Mouse (Mus musculus) hindbrain, embryonic 15.5 days (tissue): ENCODE measurements around the gene Avil. TPM values are rescaled to one million over a fixed set of nuclear protein-coding genes. Genes with fewer than 3 reads are reported as not detected.
"Not testable (repeated sequence)": the region's sequence is repeated elsewhere in the genome, so short reads cannot be mapped to it uniquely, and the experiment has no call there.

ENCODE experiments used
- ATAC-seq: fragments of 200-750 bp; cut with Nextera tagmentation; 2 replicates; pipeline ENCODE4 v1.8.0; 2017; ENCODE audit warnings: low read depth, moderate number of reproducible peaks, moderate TSS enrichment; ENCODE audit not compliant: low FRiP score
- H3K27ac ChIP-seq: fragments of 300-500 bp; sonication (generic); replicated peaks from 2 replicates; pipeline ENCODE4 v1.5.1; 2015; ENCODE audit warnings: mild to moderate bottlenecking, inconsistent platforms
- H3K27me3 ChIP-seq: fragments of 300-500 bp; sonication (generic); 2 replicates; pipeline ENCODE4 v1.6.1; 2015; ENCODE audit warnings: control low read depth, inconsistent platforms
- H3K36me3 ChIP-seq: fragments of 300-500 bp; sonication (generic); 2 replicates; pipeline ENCODE4 v1.6.1; 2015; ENCODE audit warnings: control low read depth, inconsistent platforms
- H3K4me1 ChIP-seq: fragments of 300-500 bp; sonication (generic); replicated peaks from 2 replicates; pipeline ENCODE4 v1.6.1; 2015; ENCODE audit warnings: control low read depth, inconsistent platforms
- H3K4me2 ChIP-seq: fragments of 300-500 bp; sonication (generic); 2 replicates; pipeline ENCODE4 v1.6.1; 2015; ENCODE audit warnings: moderate library complexity, mild to moderate bottlenecking, inconsistent platforms
- H3K4me3 ChIP-seq: fragments of 300-500 bp; sonication (generic); 2 replicates; pipeline ENCODE4 v1.5.1; 2015; ENCODE audit warnings: mild to moderate bottlenecking, inconsistent platforms
- H3K9ac ChIP-seq: fragments of 300-500 bp; sonication (generic); 2 replicates; pipeline ENCODE4 v1.6.1; 2015; ENCODE audit warnings: inconsistent platforms
- H3K9me3 ChIP-seq: fragments of 300-500 bp; sonication (generic); 2 replicates; pipeline ENCODE4 v1.6.1; 2016; ENCODE audit warnings: control low read depth, inconsistent platforms
- WGBS: fragments of 180-500 bp; shearing (Covaris S2); methylation state at CpG from one replicate; pipeline ENCODE4 v1.1.7; 2015; 5-methylcytosine and 5-hydroxymethylcytosine counted together
- polyA plus RNA-seq: library from polyadenylated mRNA; unstranded; fragments of >200 nt; fragmentation: Nextera tagmentation; extraction: Ambion mirVana; gene quantifications from 2 replicates; pipeline ENCODE4 v1.2.1, GENCODE M21; 2015

Avil gene
- polyA plus RNA-seq, 1 experiment from 2014 or later: 4.2 TPM

- Histone ChIP-seq H3K4me1 (peaks cover 34% of the 10 kb centered on the region), H3K4me3 (no peak overlapping the region), H3K36me3 (peaks cover 38% of the 10 kb centered on the region), H3K4me2 (no peak overlapping the region), H3K9ac (no peak overlapping the region), H3K27ac (no peak overlapping the region), H3K27me3 (peaks cover 12% of the 10 kb centered on the region), H3K9me3 (no peaks in the 10 kb centered on the region)
- no peak for ATAC-seq
- 90% methylated on average over 8 of the region's 8 CpGs for WGBS
Measured at GRCm38 (mm10) chr10:127055406-127055805, 54.9 kb downstream of the Avil start.

GRCm38 (mm10) chr10:127056490-127056889 is 56.0 kb downstream of the Avil start:
- Histone ChIP-seq H3K27ac (no peak overlapping the region), H3K4me2 (no peak overlapping the region), H3K9me3 (no peaks in the 10 kb centered on the region), H3K27me3 (peaks cover 1% of the 10 kb centered on the region), H3K4me3 (no peak overlapping the region), H3K9ac (no peak overlapping the region), H3K36me3 (peaks cover 38% of the 10 kb centered on the region), H3K4me1 (peaks cover 40% of the 10 kb centered on the region)
- WGBS: 90% methylated on average over 20 of the region's 20 CpGs
- ATAC-seq: no peak

GRCm38 (mm10) chr10:127058161-127058560 is 57.7 kb downstream of the Avil start:
- Histone ChIP-seq H3K4me2 (peak overlapping the region; percentile 73), H3K9ac (peak overlapping the region; percentile 93), H3K36me3 (peaks cover 35% of the 10 kb centered on the region), H3K27me3 (no peaks in the 10 kb centered on the region), H3K27ac (0 out of 2 replicates have a peak overlapping the region, but pooled peaks have one; percentile 94), H3K4me1 (peaks cover 50% of the 10 kb centered on the region), H3K9me3 (no peaks in the 10 kb centered on the region), H3K4me3 (peak overlapping the region; percentile 90)
- under 1% methylated on average over 9 of the region's 9 CpGs for WGBS
- no peak for ATAC-seq

GRCm38 (mm10) chr10:127058708-127059107 is 58.2 kb downstream of the Avil start:
- H3K27me3 ChIP-seq: no peaks in the 10 kb centered on the region
- peaks cover 34% of the 10 kb centered on the region for H3K36me3 ChIP-seq
- peaks cover 50% of the 10 kb centered on the region for H3K4me1 ChIP-seq
- no peaks in the 10 kb centered on the region for H3K9me3 ChIP-seq
- peak overlapping the region; percentile 94; the same call in 1 of the 2 replicates for H3K27ac ChIP-seq
- H3K9ac ChIP-seq: peak overlapping the region; percentile 93
- ATAC-seq: no peak
- H3K4me2 ChIP-seq: peak overlapping the region; percentile 73
- 4% methylated on average over 8 of the region's 8 CpGs for WGBS
- peak overlapping the region; percentile 90 for H3K4me3 ChIP-seq

GRCm38 (mm10) chr10:127059174-127059967 is 58.9 kb downstream of the Avil start:
- no peaks in the 10 kb centered on the region for H3K27me3 ChIP-seq
- no peak for ATAC-seq
- H3K4me3 ChIP-seq: peak overlapping the region; percentile 90
- H3K4me1 ChIP-seq: peaks cover 52% of the 10 kb centered on the region
- WGBS: under 1% methylated on average over 55 of the region's 92 CpGs
- H3K4me2 ChIP-seq: peak overlapping the region; percentile 73
- H3K9ac ChIP-seq: peak overlapping the region; percentile 93
- peak overlapping the region; percentile 94 for H3K27ac ChIP-seq
- no peaks in the 10 kb centered on the region for H3K9me3 ChIP-seq
- peaks cover 28% of the 10 kb centered on the region for H3K36me3 ChIP-seq

GRCm38 (mm10) chr10:127059968-127060916 is 59.7 kb downstream of the Avil start, which contains the start of gene March9:
Gene March9, minus strand, starts transcription at chr10:127060184.
- peak within 1 kb of the TSS; percentile 73 for H3K4me2 ChIP-seq

GRCm38 (mm10) chr10:127061085-127061484 is 60.6 kb downstream of the Avil start:
- no peak for ATAC-seq
- Histone ChIP-seq H3K36me3 (peaks cover 28% of the 10 kb centered on the region), H3K9me3 (no peaks in the 10 kb centered on the region), H3K4me2 (peak overlapping the region; percentile 73), H3K9ac (peak overlapping the region; percentile 93), H3K27me3 (no peaks in the 10 kb centered on the region), H3K27ac (peak overlapping the region; percentile 94), H3K4me1 (peaks cover 50% of the 10 kb centered on the region), H3K4me3 (peak overlapping the region; percentile 90)
- WGBS: 23% methylated on average over 5 of the region's 5 CpGs

More at GRCm38 (mm10) chr10:127059968-127060916, 59.7 kb downstream of the Avil start, which contains the start of gene March9:
- peak within 1 kb of the TSS; percentile 94 for H3K27ac ChIP-seq
- peaks cover 28% of the 10 kb centered on the region for H3K36me3 ChIP-seq
- peak within 1 kb of the TSS; percentile 93 for H3K9ac ChIP-seq
- no peaks in the 10 kb centered on the region for H3K27me3 ChIP-seq
- H3K4me3 ChIP-seq: peak within 1 kb of the TSS; percentile 90
- WGBS: 2% methylated on average over 58 of the region's 72 CpGs
- H3K4me1 ChIP-seq: peaks cover 55% of the 10 kb centered on the region
- peak; percentile 34 for ATAC-seq
- no peaks in the 10 kb centered on the region for H3K9me3 ChIP-seq

- WGBS: 64% methylated on average over 2 of the region's 2 CpGs
- peak overlapping the region; percentile 90 for H3K4me3 ChIP-seq
- no peak for ATAC-seq
- H3K9ac ChIP-seq: peak overlapping the region; percentile 93; the same call in 1 of the 2 replicates
- H3K4me2 ChIP-seq: peak overlapping the region; percentile 73
- no peaks in the 10 kb centered on the region for H3K27me3 ChIP-seq
- no peaks in the 10 kb centered on the region for H3K9me3 ChIP-seq
- peaks cover 48% of the 10 kb centered on the region for H3K4me1 ChIP-seq
- H3K36me3 ChIP-seq: peaks cover 28% of the 10 kb centered on the region
- peak overlapping the region; percentile 94 for H3K27ac ChIP-seq
Measured at GRCm38 (mm10) chr10:127061513-127061912, 61.0 kb downstream of the Avil start.

- Histone ChIP-seq H3K36me3 (peaks cover 30% of the 10 kb centered on the region), H3K4me1 (peaks cover 48% of the 10 kb centered on the region), H3K27ac (0 out of 2 replicates have a peak overlapping the region, but pooled peaks have one; percentile 83)
- WGBS: 89% methylated on average over 4 of the region's 4 CpGs
- not testable (repeated sequence) for ATAC-seq, H3K4me2 ChIP-seq, H3K9ac ChIP-seq, H3K9me3 ChIP-seq, H3K4me3 ChIP-seq, H3K27me3 ChIP-seq
Measured at GRCm38 (mm10) chr10:127062101-127062500, 61.6 kb downstream of the Avil start.

- H3K4me1 ChIP-seq: peaks cover 45% of the 10 kb centered on the region
- H3K4me3 ChIP-seq: peak overlapping the region; percentile 72; the same call in 1 of the 2 replicates
- H3K9me3 ChIP-seq: no peaks in the 10 kb centered on the region
- H3K36me3 ChIP-seq: peaks cover 30% of the 10 kb centered on the region
- H3K9ac ChIP-seq: no peak overlapping the region
- peak overlapping the region; percentile 77; the same call in 1 of the 2 replicates for H3K4me2 ChIP-seq
- H3K27ac ChIP-seq: peak overlapping the region; percentile 83
- ATAC-seq: no peak
- H3K27me3 ChIP-seq: no peaks in the 10 kb centered on the region
- 80% methylated on average over 5 of the region's 5 CpGs for WGBS
Measured at GRCm38 (mm10) chr10:127062503-127062902, 62.0 kb downstream of the Avil start.

GRCm38 (mm10) chr10:127063239-127063872 is 62.8 kb downstream of the Avil start, which contains the start of gene Cdk4:
Gene Cdk4, plus strand, starts transcription at chr10:127063534.
- Histone ChIP-seq H3K27ac (peak within 1 kb of the TSS; percentile 89), H3K36me3 (peaks cover 34% of the 10 kb centered on the region), H3K4me2 (peak within 1 kb of the TSS; percentile 77), H3K27me3 (no peaks in the 10 kb centered on the region), H3K9me3 (no peaks in the 10 kb centered on the region), H3K9ac (peak within 1 kb of the TSS; percentile 88), H3K4me3 (peak within 1 kb of the TSS; percentile 72), H3K4me1 (peaks cover 41% of the 10 kb centered on the region)
- peak; percentile 92 for ATAC-seq
- under 1% methylated on average over 45 of the region's 46 CpGs for WGBS
